8 mouse cellular contexts compared by ENCODE assay signal in genomic region chr5:125388358-125389092, GRCm38 (mm10). TPM values are rescaled to one million over a fixed set of nuclear protein-coding genes. Genes with fewer than 3 reads are reported as not detected.
A peak's percentile ranks its signal among the peaks of the same experiment; 100 is the strongest.
DNase-seq lines count a peak whose midpoint lies in the region; ATAC-seq and TF ChIP-seq lines count a peak whose summit lies in the region.

No protein-coding gene starts in this region.

- intact Hi-C loops in heart, postnatal 25 days (cut with DNase I), result no loop called here
- intact Hi-C loops in gastrocnemius, postnatal 14 days (cut with DNase I; ENCODE audit: low total_unique reads), result no loop called here

- no peaks in the 10 kb centered on the region for H3K27me3 ChIP-seq in heart, embryonic 10.5 days (ENCODE audit: insufficient read depth, poor library complexity, severe bottlenecking)
- H3K27me3 ChIP-seq in G1E (ENCODE audit: insufficient read depth, low read length), result no peaks in the 10 kb centered on the region
- no peaks in the 10 kb centered on the region for H3K27me3 ChIP-seq in heart, embryonic 16.5 days (ENCODE audit: control insufficient read depth, insufficient read depth, low read length)
- no peaks in the 10 kb centered on the region for H3K27me3 ChIP-seq in midbrain, embryonic 10.5 days (ENCODE audit: low read depth, poor library complexity, severe bottlenecking)

- no peak for ATAC-seq in G1E (ENCODE audit: extremely low read depth, insufficient number of reproducible peaks, low FRiP score, poor library complexity, severe bottlenecking)
- no peak for ATAC-seq in heart, embryonic 16.5 days (replicated peaks; ENCODE audit: extremely low read depth, insufficient read depth, low FRiP score)

- peaks cover 20% of the 10 kb centered on the region for H3K4me1 ChIP-seq in heart, embryonic 10.5 days
- peaks cover 42% of the 10 kb centered on the region for H3K4me1 ChIP-seq in G1E (ENCODE audit: insufficient read depth, low read depth, low read length)
- peaks cover 34% of the 10 kb centered on the region for H3K4me1 ChIP-seq in heart, embryonic 16.5 days (ENCODE audit: control insufficient read depth, insufficient read depth, low read length)
- H3K4me1 ChIP-seq in midbrain, embryonic 10.5 days, result peaks cover 36% of the 10 kb centered on the region

- H3K9me3 ChIP-seq in heart, embryonic 10.5 days, result no peaks in the 10 kb centered on the region
- no peaks in the 10 kb centered on the region for H3K9me3 ChIP-seq in G1E (replicated peaks)
- no peaks in the 10 kb centered on the region for H3K9me3 ChIP-seq in heart, embryonic 16.5 days (replicated peaks; ENCODE audit: control insufficient read depth, low read length)
- H3K9me3 ChIP-seq in midbrain, embryonic 10.5 days (replicated peaks), result no peaks in the 10 kb centered on the region

- H3K27ac ChIP-seq in heart, embryonic 10.5 days, result peak overlapping the region; percentile 100
- peak overlapping the region; percentile 96 for H3K27ac ChIP-seq in heart, embryonic 16.5 days (ENCODE audit: low read length)
- H3K27ac ChIP-seq in midbrain, embryonic 10.5 days (replicated peaks), result peak overlapping the region; percentile 100

- no peak for TF ChIP-seq CTCF in G1E (IDR thresholded peaks at IDR 0.05; ENCODE audit: low read depth, low read length)

- WGBS in heart, embryonic 10.5 days, result 26% methylated on average over 13 of the region's 13 CpGs
- 15% methylated on average over 13 of the region's 13 CpGs for WGBS in heart, embryonic 16.5 days
- WGBS in midbrain, embryonic 10.5 days, result 30% methylated on average over 13 of the region's 13 CpGs

- peak overlapping the region; percentile 80 for H3K4me2 ChIP-seq in heart, embryonic 16.5 days (ENCODE audit: low read depth, low read length)

- no peak for DNase-seq in heart, embryonic 10.5 days (ENCODE audit: low spot score)
- no peak for DNase-seq in heart, postnatal 25 days (ENCODE audit: low spot score)
- DNase-seq in G1E (ENCODE audit: low spot score), result no peak
- DNase-seq in midbrain, embryonic 10.5 days (ENCODE audit: low spot score), result no peak
- no peak for DNase-seq in gastrocnemius, postnatal 14 days
- no peak for DNase-seq in thymus, postnatal 10 days (ENCODE audit: low spot score in 2 of 2)
- no peak for DNase-seq in thymus, postnatal 14 days

- peaks cover 33% of the 10 kb centered on the region for H3K36me3 ChIP-seq in heart, embryonic 10.5 days
- H3K36me3 ChIP-seq in G1E (replicated peaks), result peaks cover 38% of the 10 kb centered on the region
- H3K36me3 ChIP-seq in heart, embryonic 16.5 days (ENCODE audit: control insufficient read depth, insufficient read depth), result peaks cover 26% of the 10 kb centered on the region
- H3K36me3 ChIP-seq in midbrain, embryonic 10.5 days, result peaks cover 38% of the 10 kb centered on the region

- peak overlapping the region; percentile 92 for H3K4me3 ChIP-seq in heart, embryonic 10.5 days
- H3K4me3 ChIP-seq in G1E (ENCODE audit: low read depth, low read length), result peak overlapping the region; percentile 98
- H3K4me3 ChIP-seq in heart, embryonic 16.5 days (ENCODE audit: low read length), result peak overlapping the region; percentile 99
- peak overlapping the region; percentile 99 for H3K4me3 ChIP-seq in midbrain, embryonic 10.5 days

- H3K9ac ChIP-seq in heart, embryonic 16.5 days (ENCODE audit: low read length), result peak overlapping the region; percentile 100

RNA-seq across cellular contexts. Expression of gene Gm10382, which starts 0.6 kb away (rescaled TPM):
- polyA plus RNA-seq in heart, embryonic 10.5 days (2016; fragmentation: Nextera tagmentation; extraction: Ambion mirVana), result 0.34 and 0.67 TPM in 2 replicates
- total RNA-seq in heart, postnatal 25 days (2021), result under 1 TPM in 1 of 2 experiments, not detected in 1; 0.22 TPM
- not detected in 2 replicates for total RNA-seq in G1E (2014; fragmentation: Nextera tagmentation)
- total RNA-seq in G1E (2017), result not detected in 2 replicates
- 0.22 and 0.45 TPM in 2 replicates for polyA plus RNA-seq in G1E (2012)
- polyA plus RNA-seq in heart, embryonic 16.5 days (2015; fragmentation: Nextera tagmentation; extraction: Ambion mirVana), result 0.27 and 0.30 TPM in 2 replicates
- 0.56 and 0.57 TPM in 2 replicates for polyA plus RNA-seq in midbrain, embryonic 10.5 days (2016; fragmentation: Nextera tagmentation; extraction: Ambion mirVana)
- not detected for total RNA-seq in gastrocnemius, postnatal 14 days (2021)

RNA-seq across cellular contexts. Expression of gene Ubc, which starts 1.5 kb away (rescaled TPM):
- 921 and 966 TPM in 2 replicates for polyA plus RNA-seq in heart, embryonic 10.5 days (2016; fragmentation: Nextera tagmentation; extraction: Ambion mirVana)
- 1,000 to 10,000 TPM in 1 of 2 experiments, 100 to 1,000 TPM in 1; 907 to 1,197 TPM for total RNA-seq in heart, postnatal 25 days (2021)
- total RNA-seq in G1E (2014; fragmentation: Nextera tagmentation) (477 and 495 TPM in 2 replicates), G1E (2017) (212 and 267 TPM in 2 replicates)
- 28.0 and 92.4 TPM in 2 replicates for polyA plus RNA-seq in G1E (2012)
- polyA plus RNA-seq in heart, embryonic 16.5 days (2015; fragmentation: Nextera tagmentation; extraction: Ambion mirVana), result 928 and 945 TPM in 2 replicates
- 957 and 1,129 TPM in 2 replicates for polyA plus RNA-seq in midbrain, embryonic 10.5 days (2016; fragmentation: Nextera tagmentation; extraction: Ambion mirVana)
- 1,000 to 10,000 TPM in 1 of 2 experiments, 100 to 1,000 TPM in 1; 660 to 1,001 TPM for total RNA-seq in gastrocnemius, postnatal 14 days (2021)

RNA-seq across cellular contexts. Expression of gene Dhx37, which starts 45.4 kb away (rescaled TPM):
- polyA plus RNA-seq in heart, embryonic 10.5 days (2016; fragmentation: Nextera tagmentation; extraction: Ambion mirVana), result 15.9 and 18.7 TPM in 2 replicates
- 10 to 100 TPM; 10.2 to 10.6 TPM for total RNA-seq in heart, postnatal 25 days (2021)
- 29.0 and 30.3 TPM in 2 replicates for total RNA-seq in G1E (2014; fragmentation: Nextera tagmentation)
- total RNA-seq in G1E (2017), result 32.2 and 36.5 TPM in 2 replicates
- polyA plus RNA-seq in G1E (2012), result 112 and 117 TPM in 2 replicates
- polyA plus RNA-seq in heart, embryonic 16.5 days (2015; fragmentation: Nextera tagmentation; extraction: Ambion mirVana), result 8.5 and 10.5 TPM in 2 replicates
- 17.4 and 21.2 TPM in 2 replicates for polyA plus RNA-seq in midbrain, embryonic 10.5 days (2016; fragmentation: Nextera tagmentation; extraction: Ambion mirVana)
- total RNA-seq in gastrocnemius, postnatal 14 days (2021), result 1 to 10 TPM; 3.6 to 4.0 TPM

RNA-seq across cellular contexts. Expression of gene Scarb1, which starts 47.6 kb away (rescaled TPM):
- polyA plus RNA-seq in heart, embryonic 10.5 days (2016; fragmentation: Nextera tagmentation; extraction: Ambion mirVana), result 73.1 and 94.3 TPM in 2 replicates
- total RNA-seq in heart, postnatal 25 days (2021), result 10 to 100 TPM; 29.6 to 35.2 TPM
- 68.3 and 87.9 TPM in 2 replicates for total RNA-seq in G1E (2014; fragmentation: Nextera tagmentation)
- total RNA-seq in G1E (2017), result 38.0 and 42.9 TPM in 2 replicates
- 37.4 and 43.7 TPM in 2 replicates for polyA plus RNA-seq in G1E (2012)
- 72.9 and 75.5 TPM in 2 replicates for polyA plus RNA-seq in heart, embryonic 16.5 days (2015; fragmentation: Nextera tagmentation; extraction: Ambion mirVana)
- polyA plus RNA-seq in midbrain, embryonic 10.5 days (2016; fragmentation: Nextera tagmentation; extraction: Ambion mirVana), result 48.1 and 52.3 TPM in 2 replicates
- 10 to 100 TPM; 55.0 to 80.1 TPM for total RNA-seq in gastrocnemius, postnatal 14 days (2021)

RNA-seq across cellular contexts. Expression of gene Bri3bp, which starts 52.8 kb away (rescaled TPM):
- polyA plus RNA-seq in heart, embryonic 10.5 days (2016; fragmentation: Nextera tagmentation; extraction: Ambion mirVana), result 45.6 and 52.9 TPM in 2 replicates
- 10 to 100 TPM; 49.0 to 57.6 TPM for total RNA-seq in heart, postnatal 25 days (2021)
- total RNA-seq in G1E (2014; fragmentation: Nextera tagmentation) (76.6 and 83.4 TPM in 2 replicates), G1E (2017) (13.5 and 14.6 TPM in 2 replicates)
- 50.1 and 51.7 TPM in 2 replicates for polyA plus RNA-seq in G1E (2012)
- polyA plus RNA-seq in heart, embryonic 16.5 days (2015; fragmentation: Nextera tagmentation; extraction: Ambion mirVana), result 44.1 and 45.2 TPM in 2 replicates
- polyA plus RNA-seq in midbrain, embryonic 10.5 days (2016; fragmentation: Nextera tagmentation; extraction: Ambion mirVana), result 49.2 and 54.7 TPM in 2 replicates
- 1 to 10 TPM; 5.3 to 6.4 TPM for total RNA-seq in gastrocnemius, postnatal 14 days (2021)
